20 mouse cellular contexts compared by ENCODE assay signal in the genomic region with DNA sequence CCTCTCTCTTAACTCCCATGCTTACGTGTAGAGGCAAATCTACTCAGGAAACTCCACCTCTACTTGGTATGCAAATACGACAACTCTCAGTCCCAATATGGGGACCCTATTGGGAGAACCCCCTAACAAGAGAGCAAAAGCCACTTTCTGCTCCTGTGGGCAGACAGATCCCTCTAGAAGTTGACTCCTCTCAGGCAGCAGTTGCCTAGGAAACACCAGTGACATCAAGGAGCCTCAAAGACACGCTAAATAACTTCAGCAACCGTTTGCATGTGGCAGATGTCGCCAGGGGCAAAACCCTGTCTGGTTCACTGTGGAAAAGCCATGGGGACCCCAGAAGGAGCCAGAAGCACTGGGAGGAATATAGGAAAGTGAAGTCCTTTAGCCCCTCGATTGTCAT.
"Had no signal": no experiment of that assay in that cellular context is flagged by ENCODE, and none has a peak within 500 bp of the region (broad histone marks: within the 10 kb centered on the region; RNA-seq: fewer than 3 reads in every experiment).

No protein-coding gene starts in this region.

- H3K9me3 ChIP-seq: limb, embryonic 10.5 days; limb, embryonic 13.5 days; liver, embryonic 12.5 days; liver, embryonic 15.5 days; lung, embryonic 15.5 days; neural tube, embryonic 13.5 days had no signal

- H3K9ac ChIP-seq: limb, embryonic 13.5 days; liver, embryonic 12.5 days; liver, embryonic 15.5 days; lung, embryonic 15.5 days; neural tube, embryonic 13.5 days had no signal

- H3K4me2 ChIP-seq: limb, embryonic 13.5 days; liver, embryonic 12.5 days; liver, embryonic 15.5 days; lung, embryonic 15.5 days; neural tube, embryonic 13.5 days had no signal

- H3K36me3 ChIP-seq: limb, embryonic 10.5 days; limb, embryonic 13.5 days; liver, embryonic 12.5 days; liver, embryonic 15.5 days; lung, embryonic 15.5 days; neural tube, embryonic 13.5 days had no signal

- H3K4me3 ChIP-seq: layer of hippocampus, adult 2 months; limb, embryonic 10.5 days; limb, embryonic 13.5 days; liver, embryonic 12.5 days; liver, embryonic 15.5 days; lung, embryonic 15.5 days; neural tube, embryonic 13.5 days had no signal

- DNase-seq: kidney, adult 18-20 months; kidney, adult 9 months; kidney, postnatal 25 days; layer of hippocampus, adult 9-11 months; liver; lung, adult 18-20 months; lung, postnatal 10 days; lung, postnatal 4 days; retina, postnatal 1 day; right cerebral cortex, postnatal 25 days; spleen, adult 18-20 months; thymus, adult 18-20 months; thymus, postnatal 36 days had no signal

- ATAC-seq: liver, embryonic 12.5 days had no signal

- H3K27ac ChIP-seq: layer of hippocampus, adult 2 months; limb, embryonic 10.5 days; limb, embryonic 13.5 days; liver, embryonic 12.5 days; liver, embryonic 15.5 days; lung, embryonic 15.5 days; neural tube, embryonic 13.5 days had no signal
